Mouse (Mus musculus) adrenal gland, postnatal 4 days (tissue): ENCODE measurements around the gene Myof. TPM values are rescaled to one million over a fixed set of nuclear protein-coding genes. Genes with fewer than 3 reads are reported as not detected.

Experiments used
- DNase-seq, 2 experiments: peaks; one replicate each; pipeline ENCODE4 v3.0.0; 2021 to 2022; ENCODE audit warnings: low spot score in 2 of 2, mixed read lengths in 2 of 2
- total RNA-seq, 2 experiments: library from RNA; stranded (reverse); gene quantifications; 2 replicates each; pipeline ENCODE4 v1.2.3; 2021

Gene Myof
- total RNA-seq, 2 experiments from 2014 or later: 19.7 to 24.6 TPM

- DNase-seq: no peak
Measured at GRCm38 (mm10) chr19:37877511-37878167, 165.7 kb downstream of the Myof start.

GRCm38 (mm10) chr19:37876605-37877245 lies 166.7 kb downstream of the Myof start:
- no peak for DNase-seq

- no peak for DNase-seq
Measured at GRCm38 (mm10) chr19:37873499-37873898, 169.9 kb downstream of the Myof start.

- no peak for DNase-seq
Measured at GRCm38 (mm10) chr19:37867592-37867991, 175.8 kb downstream of the Myof start.

GRCm38 (mm10) chr19:37866994-37867393 lies 176.4 kb downstream of the Myof start:
- no peak for DNase-seq

- DNase-seq: no peak
Measured at GRCm38 (mm10) chr19:37861171-37861570, 182.2 kb downstream of the Myof start.

GRCm38 (mm10) chr19:37860267-37860666 lies 183.1 kb downstream of the Myof start:
- no peak for DNase-seq

- no peak for DNase-seq
Measured at GRCm38 (mm10) chr19:37858406-37859081, 184.8 kb downstream of the Myof start.

GRCm38 (mm10) chr19:37852056-37852455 lies 191.3 kb downstream of the Myof start:
- no peak for DNase-seq

GRCm38 (mm10) chr19:37851590-37852038 lies 191.8 kb downstream of the Myof start:
- DNase-seq: no peak

Other genes starting within 250 kb of the Myof start
- gene Cep55, start 11.4 kb upstream of the Myof start, total RNA-seq: 10 to 100 TPM in 1 of 2 experiments, 1 to 10 TPM in 1; 10.0 to 11.0 TPM
- 1 to 10 TPM; 3.0 to 3.6 TPM for gene Ffar4, start 53.5 kb upstream of the Myof start, total RNA-seq
- gene Rbp4, start 81.7 kb upstream of the Myof start, total RNA-seq: 100 to 1,000 TPM in 1 of 2 experiments, 10 to 100 TPM in 1; 18.3 to 308 TPM
- gene Pde6c, start 89.2 kb upstream of the Myof start, total RNA-seq: 1 to 10 TPM in 1 of 2 experiments, under 1 TPM in 1; 0.08 to 1.9 TPM
- gene Fra10ac1, start 180.6 kb upstream of the Myof start, total RNA-seq: 10 to 100 TPM; 16.6 to 19.3 TPM
- gene Lgi1, start 221.0 kb upstream of the Myof start, total RNA-seq: 1 to 10 TPM; 4.6 to 5.3 TPM